Mouse (Mus musculus) embryonic fibroblast, embryonic 13.5 days (primary cell): ENCODE measurements around the gene Treh.

Source experiments
- CTCF ChIP-seq: IDR thresholded peaks from 2 replicates; pipeline ENCODE4 v1.5.1; 2011; ENCODE audit warnings: mild to moderate bottlenecking, control low read depth, low read length, moderate library complexity, borderline replicate concordance; ENCODE audit not compliant: insufficient read depth
- POLR2A ChIP-seq: IDR thresholded peaks from 2 replicates; pipeline ENCODE4 v1.6.1; 2011; ENCODE audit warnings: low read depth, mild to moderate bottlenecking, control low read depth, low read length, moderate library complexity

DNA sequence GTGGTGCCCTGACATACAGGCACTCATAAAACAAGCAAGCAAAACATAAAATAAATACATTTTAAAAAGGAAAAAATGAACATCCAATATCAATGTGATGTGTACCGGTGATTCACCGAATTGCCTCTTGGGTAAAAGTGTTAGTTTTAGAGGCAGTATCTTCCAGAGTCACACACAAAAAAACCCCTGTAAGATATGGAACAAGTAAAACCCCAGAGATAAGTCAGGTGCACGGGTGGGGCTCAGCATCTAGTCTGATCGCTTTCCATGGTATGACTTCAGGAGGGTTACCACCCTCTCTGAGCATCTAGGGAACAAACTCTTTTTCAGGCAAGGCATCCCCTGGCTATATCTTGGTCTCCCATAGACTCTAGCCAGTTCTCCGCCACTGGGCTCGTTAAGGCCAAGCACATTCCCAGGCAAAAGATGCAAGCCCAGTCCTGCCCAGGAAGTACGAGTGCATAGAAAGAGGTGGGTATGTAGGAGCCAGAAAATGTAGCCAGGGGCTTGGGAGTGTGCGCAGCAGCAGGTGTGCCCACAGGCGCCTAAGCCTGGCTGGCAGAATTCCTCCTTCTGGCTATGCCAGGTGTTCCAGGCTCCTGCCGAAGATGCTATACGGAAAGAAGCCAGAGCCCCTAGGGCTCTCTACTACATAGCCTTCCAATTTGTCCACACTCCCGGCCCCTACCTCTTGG, 46.1 kb downstream of the Treh start:
- no peak for TF ChIP-seq CTCF
- TF ChIP-seq POLR2A: no peak
